Mouse (Mus musculus): ENCODE results near the gene Etl4. TPM values are rescaled to one million over a fixed set of nuclear protein-coding genes. Genes with fewer than 3 reads are reported as not detected.

Etl4 gene
- polyA plus RNA-seq, 1 experiment from 2014 or later, result 23.3 TPM

GRCm38 (mm10) chr2:20849346-20849745, 939.8 kb downstream of the Etl4 start:
- 85% methylated on average over 18 of the region's 18 CpGs for WGBS
- Histone ChIP-seq H3K9me3 (no peaks in the 10 kb centered on the region), H3K4me3 (no peak overlapping the region), H3K4me1 (no peaks in the 10 kb centered on the region), H3K27ac (no peak overlapping the region), H3K27me3 (no peaks in the 10 kb centered on the region), H3K36me3 (peaks cover 65% of the 10 kb centered on the region), H3K4me2 (no peak overlapping the region), H3K9ac (no peak overlapping the region)
- ATAC-seq (ENCODE audit: borderline replicate concordance, extremely low read depth, low FRiP score, low TSS enrichment), result no peak

Small RNAs within 50 kb of the gene (microRNA-seq; reads per million reads assigned to microRNA genes)
- not detected for gene Gm44457

Data from lung, embryonic 15.5 days (tissue).